In genomic region chr1:105971490-105972170, GRCm38 (mm10) we compare ENCODE assay signal across 10 mouse cellular contexts. TPM values are rescaled to one million over a fixed set of nuclear protein-coding genes. Genes with fewer than 3 reads are reported as not detected.
A peak's percentile ranks its signal among the peaks of the same experiment; 100 is the strongest.
DNase-seq lines count a peak whose midpoint lies in the region; ATAC-seq and TF ChIP-seq lines count a peak whose summit lies in the region.
"Had no signal": no experiment of that assay in that cellular context is flagged by ENCODE, and none has a peak within 500 bp of the region (broad histone marks: within the 10 kb centered on the region; RNA-seq: fewer than 3 reads in every experiment).

No protein-coding gene starts in this region.

- TF ChIP-seq CTCF in left cerebral cortex, adult 2 months (IDR thresholded peaks at IDR 0.05) = no peak

- no peak overlapping the region for H3K27ac ChIP-seq in left cerebral cortex, adult 2 months
- peak overlapping the region; percentile 65; the same call in 1 of the 2 replicates for H3K27ac ChIP-seq in kidney, embryonic 15.5 days
- H3K27ac ChIP-seq: hindbrain, embryonic 15.5 days had no signal

- WGBS in kidney, embryonic 15.5 days = 18% methylated on average over 10 of the region's 10 CpGs

- H3K4me2 ChIP-seq in kidney, embryonic 15.5 days = peak overlapping the region; percentile 49
- H3K4me2 ChIP-seq: hindbrain, embryonic 15.5 days had no signal

- H3K36me3 ChIP-seq in erythroblast, embryonic 14.5 days (ENCODE audit: control insufficient read depth) = no peaks in the 10 kb centered on the region
- no peaks in the 10 kb centered on the region for H3K36me3 ChIP-seq in kidney, embryonic 15.5 days
- peaks cover 7% of the 10 kb centered on the region for H3K36me3 ChIP-seq in megakaryocyte, embryonic 14.5 days (replicated peaks; ENCODE audit: low read length)
- H3K36me3 ChIP-seq: hindbrain, embryonic 15.5 days had no signal

- no peak overlapping the region for H3K9ac ChIP-seq in kidney, embryonic 15.5 days
- H3K9ac ChIP-seq: hindbrain, embryonic 15.5 days had no signal

- peak overlapping the region; percentile 5; the same call in 1 of the 2 replicates for H3K4me3 ChIP-seq in left cerebral cortex, adult 2 months
- H3K4me3 ChIP-seq in erythroblast, embryonic 14.5 days (replicated peaks) = peak overlapping the region; percentile 29
- H3K4me3 ChIP-seq in kidney, embryonic 15.5 days (replicated peaks) = peak overlapping the region; percentile 21; the same call in 1 of the 2 replicates
- peak overlapping the region; percentile 91 for H3K4me3 ChIP-seq in megakaryocyte, embryonic 14.5 days (replicated peaks)
- H3K4me3 ChIP-seq: hindbrain, embryonic 15.5 days had no signal

- peaks cover 4% of the 10 kb centered on the region for H3K4me1 ChIP-seq in erythroblast, embryonic 14.5 days (ENCODE audit: control insufficient read depth)
- peaks cover 8% of the 10 kb centered on the region; the same call in 1 of the 2 replicates for H3K4me1 ChIP-seq in kidney, embryonic 15.5 days
- peaks cover 47% of the 10 kb centered on the region for H3K4me1 ChIP-seq in megakaryocyte, embryonic 14.5 days
- H3K4me1 ChIP-seq: hindbrain, embryonic 15.5 days had no signal

- intact Hi-C loops in left cerebral cortex, adult 2 months (cut with DNase I) = no loop called here
- intact Hi-C loops in left cerebral cortex, postnatal 10 days (cut with DNase I) = no loop called here

- DNase-seq in left cerebral cortex, adult 2 months (ENCODE audit: extremely low spot score in 1 of 2, low spot score in 2 of 2) = no peak
- DNase-seq in left cerebral cortex, postnatal 10 days (ENCODE audit: extremely low spot score in 1 of 2, low spot score in 2 of 2) = no peak
- DNase-seq in frontal cortex, adult 2 months (ENCODE audit: extremely low spot score in 1 of 2, low spot score in 1 of 2) = no peak
- DNase-seq in left cerebral cortex, adult 18-20 months (ENCODE audit: low spot score in 2 of 2) = no peak
- no peak for DNase-seq in cerebellum, adult 8-10 months

- H3K9me3 ChIP-seq in erythroblast, embryonic 14.5 days (ENCODE audit: control insufficient read depth, low read length) = no peaks in the 10 kb centered on the region
- no peaks in the 10 kb centered on the region for H3K9me3 ChIP-seq in kidney, embryonic 15.5 days (replicated peaks)
- no peaks in the 10 kb centered on the region for H3K9me3 ChIP-seq in megakaryocyte, embryonic 14.5 days
- H3K9me3 ChIP-seq: hindbrain, embryonic 15.5 days had no signal

- ATAC-seq in kidney, embryonic 15.5 days (replicated peaks; ENCODE audit: low FRiP score) = peak; percentile 87
- ATAC-seq: Patski had no signal

- no peaks in the 10 kb centered on the region for H3K27me3 ChIP-seq in erythroblast, embryonic 14.5 days (ENCODE audit: control insufficient read depth)
- H3K27me3 ChIP-seq in kidney, embryonic 15.5 days = no peaks in the 10 kb centered on the region
- H3K27me3 ChIP-seq in megakaryocyte, embryonic 14.5 days (replicated peaks) = no peaks in the 10 kb centered on the region
- H3K27me3 ChIP-seq: hindbrain, embryonic 15.5 days; Patski had no signal

RNA-seq across cellular contexts. Expression of gene Zcchc2, which starts 18.6 kb away (rescaled TPM):
- total RNA-seq in left cerebral cortex, adult 2 months (2021) = 10 to 100 TPM; 23.2 to 26.4 TPM
- total RNA-seq in left cerebral cortex, postnatal 10 days (2021) = 10 to 100 TPM; 19.5 to 23.5 TPM
- 0.04 and 0.05 TPM in 2 replicates for polyA plus RNA-seq in erythroblast, embryonic 14.5 days (2012)
- 3.1 and 3.2 TPM in 2 replicates for polyA plus RNA-seq in kidney, embryonic 15.5 days (2015; fragmentation: Nextera tagmentation; extraction: Ambion mirVana)
- 3.8 and 5.2 TPM in 2 replicates for polyA plus RNA-seq in megakaryocyte, embryonic 14.5 days (2012; ENCODE audit: insufficient read depth, low replicate concordance)
- 16.7 TPM in 2 replicates for polyA plus RNA-seq in frontal cortex, adult 2 months (2012; rRNA removed)
- 10 to 100 TPM; 22.2 to 24.0 TPM for total RNA-seq in left cerebral cortex, adult 18-20 months (2021)

Comparison
In these comparisons a context has a peak if more than half of its experiments do, and no peak if none do; other contexts are left out.
1. H3K4me3 ChIP-seq: peak in every context shown above with its lines; median percentile 91 in megakaryocyte, embryonic 14.5 days; 29 in erythroblast, embryonic 14.5 days; 21 in kidney, embryonic 15.5 days; 5 in left cerebral cortex, adult 2 months.